Mouse (Mus musculus) lung, embryonic 15.5 days (tissue): ENCODE data around the gene Nectin1. TPM values are rescaled to one million over a fixed set of nuclear protein-coding genes. Genes with fewer than 3 reads are reported as not detected.

Experiments
- ATAC-seq: fragments of 200-750 bp; cut with Nextera tagmentation; 2 replicates; pipeline ENCODE4 v1.8.0; 2017; ENCODE audit warnings: moderate number of reproducible peaks, borderline replicate concordance; ENCODE audit not compliant: low FRiP score, low TSS enrichment; ENCODE audit errors: extremely low read depth
- H3K27ac ChIP-seq: fragments of 300-500 bp; sonication (generic); 2 replicates; pipeline ENCODE4 v1.5.1; 2015; ENCODE audit warnings: moderate library complexity, mild to moderate bottlenecking, inconsistent platforms
- H3K27me3 ChIP-seq: fragments of 300-500 bp; sonication (generic); 2 replicates; pipeline ENCODE4 v1.6.1; 2015; ENCODE audit warnings: inconsistent platforms
- H3K36me3 ChIP-seq: fragments of 300-500 bp; sonication (generic); 2 replicates; pipeline ENCODE4 v1.6.1; 2015; ENCODE audit warnings: inconsistent platforms
- H3K4me1 ChIP-seq: fragments of 300-500 bp; sonication (generic); 2 replicates; pipeline ENCODE4 v1.6.1; 2015; ENCODE audit warnings: inconsistent platforms
- H3K4me2 ChIP-seq: fragments of 300-500 bp; sonication (generic); 2 replicates; pipeline ENCODE4 v1.6.1; 2015; ENCODE audit warnings: inconsistent platforms, mild to moderate bottlenecking, moderate library complexity
- H3K4me3 ChIP-seq: fragments of 300-500 bp; sonication (generic); 2 replicates; pipeline ENCODE4 v1.5.1; 2015; ENCODE audit warnings: mild to moderate bottlenecking, inconsistent platforms
- H3K9ac ChIP-seq: fragments of 300-500 bp; sonication (generic); 2 replicates; pipeline ENCODE4 v1.6.1; 2015; ENCODE audit warnings: inconsistent platforms
- H3K9me3 ChIP-seq: fragments of 300-500 bp; sonication (generic); 2 replicates; pipeline ENCODE4 v1.6.1; 2016; ENCODE audit warnings: inconsistent platforms
- WGBS: fragments of 180-500 bp; shearing (Covaris S2); methylation state at CpG from one replicate; pipeline ENCODE4 v1.1.7; 2015; 5-methylcytosine and 5-hydroxymethylcytosine counted together
- polyA plus RNA-seq: library from polyadenylated mRNA; unstranded; fragments of >200 nt; fragmentation: Nextera tagmentation; extraction: Ambion mirVana; gene quantifications from 2 replicates; pipeline ENCODE4 v1.2.1, GENCODE M21; 2015

The Nectin1 gene
- 5.2 and 5.5 TPM in 2 replicates for polyA plus RNA-seq

DNA sequence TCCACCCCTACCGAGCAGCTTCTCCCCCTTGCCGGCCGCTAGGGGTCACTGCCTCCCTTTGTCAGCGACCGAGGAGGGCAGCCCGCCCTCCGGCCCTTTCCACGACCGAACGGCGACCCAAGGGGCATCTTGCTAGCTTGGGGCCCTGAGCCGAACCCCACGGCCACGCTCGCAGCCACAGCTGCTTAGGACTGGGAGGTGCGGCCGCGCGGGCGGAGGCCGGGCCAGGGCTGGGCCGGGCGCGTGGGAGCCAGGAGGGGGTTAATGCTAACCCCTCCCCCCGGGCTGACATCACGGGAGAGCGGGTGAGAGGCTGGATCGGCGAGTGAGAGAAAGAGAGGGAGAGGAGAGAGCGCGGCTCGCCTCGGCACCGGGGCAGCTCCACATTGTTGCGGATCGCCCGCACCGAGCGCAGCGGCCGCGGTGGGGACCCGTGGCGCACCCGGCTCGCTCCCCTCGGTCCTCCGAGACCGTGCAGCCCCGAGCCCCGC, at the start of gene Nectin1:
Gene Nectin1 (plus strand): TSS at position 338 of the 491 bp plus-strand sequence.
- Histone ChIP-seq H3K4me2 (peak within 1 kb of the TSS; percentile 98), H3K36me3 (no peaks in the 10 kb centered on the region), H3K9ac (peak within 1 kb of the TSS; percentile 94), H3K9me3 (no peaks in the 10 kb centered on the region), H3K4me1 (peaks cover 37% of the 10 kb centered on the region), H3K27me3 (no peaks in the 10 kb centered on the region), H3K27ac (peak within 1 kb of the TSS; percentile 98), H3K4me3 (peak within 1 kb of the TSS; percentile 92)
- WGBS = 0% methylated on average over 35 of the region's 51 CpGs
- ATAC-seq = peak; percentile 91

DNA sequence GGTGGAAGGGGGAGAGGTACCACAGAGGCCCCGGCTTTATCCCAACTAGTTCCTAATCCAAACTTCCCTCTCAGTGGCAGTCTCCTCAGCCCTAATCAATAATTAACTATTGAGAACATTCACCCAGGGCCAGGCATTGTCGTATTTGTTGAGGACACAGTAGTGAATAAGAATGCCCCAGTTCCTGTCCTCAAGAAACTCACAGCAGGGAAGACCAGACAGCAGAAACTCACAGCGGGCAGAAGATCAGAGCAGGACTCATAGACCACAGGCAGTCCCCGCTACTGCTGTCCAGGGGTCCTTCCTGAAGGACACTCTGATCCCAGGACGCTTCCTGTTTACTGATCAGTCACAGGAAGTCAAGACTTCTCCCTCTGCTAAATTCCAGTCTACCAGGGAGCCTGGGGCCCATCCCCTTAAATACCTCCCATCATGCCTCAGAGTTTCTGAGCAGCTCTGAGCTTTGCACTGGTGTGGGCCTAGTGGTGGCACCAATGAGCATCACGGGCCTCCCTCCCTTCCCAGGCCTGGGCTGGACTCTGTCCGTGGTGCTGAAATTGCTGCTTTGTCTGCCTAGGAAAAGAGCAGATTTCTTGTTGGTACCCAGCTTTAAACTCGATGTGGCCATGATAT, 45.6 kb upstream of the Nectin1 start:
- no peak for ATAC-seq
- no peaks in the 10 kb centered on the region for H3K9me3 ChIP-seq
- no peak overlapping the region for H3K4me2 ChIP-seq

DNA sequence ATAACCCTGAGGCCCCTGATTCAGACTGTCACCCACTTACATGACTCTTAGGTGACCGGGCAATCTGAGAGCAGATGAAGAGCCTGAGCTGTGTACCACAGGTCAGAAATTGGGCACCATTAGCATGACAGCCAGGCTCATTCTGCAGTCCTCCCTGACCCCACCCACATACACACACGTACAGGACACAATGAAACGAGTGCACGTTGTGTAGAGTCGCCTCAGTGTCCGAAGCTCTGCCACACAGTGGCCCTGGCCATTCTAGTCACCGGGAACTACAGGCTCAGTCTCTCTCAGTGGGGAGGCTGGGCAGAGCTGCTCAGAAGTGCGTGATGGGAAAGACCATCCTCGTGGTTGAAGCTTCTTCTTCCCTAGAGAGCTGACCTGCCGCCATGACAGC, 44.9 kb upstream of the Nectin1 start:
- H3K4me3 ChIP-seq = no peak overlapping the region
- WGBS = 80% methylated on average over 10 of the region's 10 CpGs
- no peak overlapping the region for H3K27ac ChIP-seq
- H3K27me3 ChIP-seq = no peaks in the 10 kb centered on the region
- no peaks in the 10 kb centered on the region for H3K9me3 ChIP-seq
- no peak overlapping the region for H3K4me2 ChIP-seq
- H3K9ac ChIP-seq = no peak overlapping the region
- no peaks in the 10 kb centered on the region for H3K4me1 ChIP-seq
- H3K36me3 ChIP-seq = no peaks in the 10 kb centered on the region
- no peak for ATAC-seq

More for the DNA sequence above, 45.6 kb upstream of the Nectin1 start:
- Histone ChIP-seq H3K4me3 (no peak overlapping the region), H3K36me3 (no peaks in the 10 kb centered on the region), H3K27ac (no peak overlapping the region), H3K4me1 (no peaks in the 10 kb centered on the region), H3K27me3 (no peaks in the 10 kb centered on the region), H3K9ac (no peak overlapping the region)
- WGBS = 4% methylated on average over 8 of the region's 8 CpGs

DNA sequence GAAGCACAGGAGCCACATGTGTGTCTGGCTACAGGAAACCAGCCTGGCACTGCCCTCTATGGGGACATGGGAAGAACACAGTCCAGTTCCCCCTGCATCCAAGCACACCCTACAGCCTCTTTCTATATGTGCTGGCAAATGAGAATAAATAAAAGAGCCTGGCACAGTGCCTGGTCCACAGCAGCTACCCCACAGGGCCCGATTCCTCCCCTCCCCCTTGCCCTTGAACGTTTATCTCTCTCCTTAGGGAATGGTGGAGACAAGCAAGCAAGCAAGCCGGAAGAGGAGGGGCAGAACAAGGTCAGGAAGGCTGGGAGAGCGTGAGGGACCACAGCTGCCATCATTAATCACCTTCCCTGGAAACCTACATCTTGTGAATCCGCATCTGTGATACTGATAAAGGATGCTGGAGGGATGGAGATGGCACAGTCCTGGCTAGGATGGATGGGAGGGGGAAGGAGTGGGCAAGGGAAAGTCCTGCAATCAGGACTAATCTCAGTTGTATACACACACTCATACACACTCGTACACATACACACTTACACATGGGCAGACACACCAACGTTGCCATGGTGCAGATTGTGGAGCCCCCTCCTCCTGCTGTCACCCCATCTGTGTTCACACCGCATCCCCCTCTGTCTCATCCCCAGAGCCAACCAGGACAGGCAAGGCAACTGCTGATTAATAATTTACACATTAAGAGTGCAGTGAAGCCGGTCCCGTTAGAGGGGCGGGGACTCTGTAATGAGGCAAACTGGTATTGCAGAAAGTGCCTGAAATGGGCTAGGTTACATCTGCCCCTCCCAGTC, 44.2 kb upstream of the Nectin1 start:
- Histone ChIP-seq H3K9me3 (no peaks in the 10 kb centered on the region), H3K9ac (no peak overlapping the region), H3K4me2 (no peak overlapping the region), H3K36me3 (no peaks in the 10 kb centered on the region), H3K4me3 (no peak overlapping the region), H3K27ac (no peak overlapping the region), H3K4me1 (no peaks in the 10 kb centered on the region), H3K27me3 (no peaks in the 10 kb centered on the region)
- ATAC-seq = 0 out of 2 replicates have a peak, but pooled peaks have one; percentile 27
- 40% methylated on average over 11 of the region's 11 CpGs for WGBS

DNA sequence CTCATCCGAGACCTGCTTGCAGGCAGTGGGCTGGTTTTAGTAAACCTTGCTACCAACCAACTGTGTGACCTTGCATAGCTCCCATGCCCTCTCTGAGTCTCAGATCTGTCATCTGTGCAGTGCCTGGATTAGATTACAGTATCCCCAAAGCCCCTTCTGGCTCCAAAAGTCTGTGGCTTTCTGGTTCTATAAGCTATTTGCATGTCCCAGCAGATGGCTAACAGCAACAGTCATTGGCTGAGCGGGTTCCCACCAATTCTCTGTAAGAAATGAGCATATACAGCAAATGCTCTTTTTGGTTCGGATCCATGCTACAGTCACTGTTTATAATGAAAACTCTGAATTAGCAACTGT, 43.6 kb upstream of the Nectin1 start:
- Histone ChIP-seq H3K27ac (no peak overlapping the region), H3K4me1 (no peaks in the 10 kb centered on the region), H3K9ac (no peak overlapping the region), H3K9me3 (no peaks in the 10 kb centered on the region), H3K4me3 (no peak overlapping the region), H3K27me3 (no peaks in the 10 kb centered on the region), H3K4me2 (no peak overlapping the region), H3K36me3 (no peaks in the 10 kb centered on the region)
- ATAC-seq = no peak
- 58% methylated on average over 3 of the region's 3 CpGs for WGBS

DNA sequence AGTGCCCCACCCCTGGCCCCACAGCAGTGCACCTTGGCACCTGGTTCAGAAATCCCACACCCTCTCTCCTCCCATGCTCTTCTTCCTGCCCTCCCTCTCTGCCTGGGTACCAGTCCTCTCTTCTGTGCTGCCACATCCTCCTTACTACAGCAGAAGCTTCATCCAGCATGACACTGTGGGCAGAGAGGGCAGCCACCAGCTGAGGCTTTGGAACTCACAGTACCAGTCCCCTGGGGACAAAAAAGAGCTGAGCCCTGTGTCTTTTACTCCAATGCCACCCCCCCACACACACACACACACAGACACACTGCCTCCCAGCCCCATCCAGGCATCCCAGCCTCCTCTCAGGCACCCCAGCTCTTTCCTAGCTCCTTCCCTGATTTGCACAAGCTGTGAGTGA, 42.0 kb upstream of the Nectin1 start:
- Histone ChIP-seq H3K4me2 (no peak overlapping the region), H3K9ac (no peak overlapping the region), H3K9me3 (no peaks in the 10 kb centered on the region), H3K36me3 (no peaks in the 10 kb centered on the region), H3K4me1 (no peaks in the 10 kb centered on the region), H3K27ac (no peak overlapping the region), H3K4me3 (no peak overlapping the region), H3K27me3 (no peaks in the 10 kb centered on the region)
- ATAC-seq = no peak

DNA sequence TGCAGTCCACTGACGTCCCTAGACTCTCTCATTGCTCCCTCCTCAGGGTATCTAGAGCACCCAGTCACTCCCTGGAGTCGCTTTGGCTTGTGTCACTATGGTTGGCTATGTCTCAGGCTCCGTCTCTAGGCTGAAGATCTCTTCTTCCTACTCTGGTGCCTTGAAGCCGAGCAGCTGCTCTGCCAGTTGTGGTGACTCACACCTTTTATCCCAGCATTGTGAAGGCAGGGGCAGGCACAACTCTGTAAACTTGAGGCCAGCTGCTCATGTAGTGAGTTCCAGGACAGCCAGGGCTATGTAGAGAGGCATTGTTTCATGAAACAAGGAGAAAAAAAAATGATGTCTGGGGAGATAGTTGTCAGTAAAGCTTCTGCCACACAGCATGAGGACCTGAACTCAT, 36.2 kb upstream of the Nectin1 start:
- no peak overlapping the region for H3K27ac ChIP-seq
- H3K36me3 ChIP-seq = no peaks in the 10 kb centered on the region
- no peak overlapping the region for H3K4me3 ChIP-seq
- H3K27me3 ChIP-seq = no peaks in the 10 kb centered on the region
- 60% methylated on average over 4 of the region's 4 CpGs for WGBS
- H3K4me1 ChIP-seq = no peaks in the 10 kb centered on the region
- no peak overlapping the region for H3K4me2 ChIP-seq
- H3K9ac ChIP-seq = no peak overlapping the region
- no peak for ATAC-seq
- no peaks in the 10 kb centered on the region for H3K9me3 ChIP-seq

DNA sequence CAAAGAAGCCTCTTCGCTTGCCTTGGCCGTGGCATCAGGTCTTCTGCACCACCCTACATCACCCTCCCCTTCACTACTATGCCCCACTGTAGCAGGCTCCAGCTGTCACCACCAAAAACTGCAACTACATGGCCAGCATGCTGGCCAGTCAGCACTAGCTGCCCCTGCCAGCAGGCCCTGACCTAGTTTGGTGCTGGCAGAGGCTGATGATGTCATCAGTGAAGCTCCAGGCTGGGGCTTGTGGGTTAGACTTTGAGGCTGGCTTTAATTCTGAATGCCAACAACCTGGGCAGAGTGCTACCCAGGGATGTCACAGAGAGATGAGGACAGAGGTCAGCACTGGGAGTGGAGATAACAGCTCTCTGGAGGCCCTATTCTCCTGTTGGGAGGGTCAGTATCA, 35.1 kb upstream of the Nectin1 start:
- Histone ChIP-seq H3K27ac (no peak overlapping the region), H3K4me3 (no peak overlapping the region), H3K27me3 (no peaks in the 10 kb centered on the region), H3K36me3 (no peaks in the 10 kb centered on the region), H3K4me2 (no peak overlapping the region), H3K9me3 (no peaks in the 10 kb centered on the region), H3K9ac (no peak overlapping the region), H3K4me1 (no peaks in the 10 kb centered on the region)
- ATAC-seq = no peak
- WGBS = 82% methylated on average over 2 of the region's 2 CpGs

DNA sequence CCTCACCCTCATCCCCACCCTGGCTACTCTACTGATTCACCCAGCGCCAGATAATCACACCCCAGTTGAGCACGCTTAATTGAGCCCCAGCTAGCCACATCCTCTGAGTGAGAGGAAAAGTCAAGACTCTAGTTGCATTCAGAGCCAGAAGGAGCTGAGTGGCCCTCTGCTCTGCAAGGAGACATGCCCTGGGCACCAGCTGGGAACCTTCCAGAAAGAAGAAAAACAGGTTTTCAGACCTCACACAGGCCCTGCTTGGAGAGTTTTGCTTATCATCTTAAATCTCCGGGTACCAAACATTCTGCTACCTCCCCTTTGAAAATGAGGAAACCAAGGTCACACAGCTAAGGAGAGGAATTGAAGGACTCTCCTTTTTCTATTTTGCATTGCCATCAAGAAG, 30.4 kb upstream of the Nectin1 start:
- Histone ChIP-seq H3K4me3 (no peak overlapping the region), H3K27me3 (no peaks in the 10 kb centered on the region), H3K4me1 (no peaks in the 10 kb centered on the region), H3K4me2 (no peak overlapping the region), H3K9ac (no peak overlapping the region), H3K36me3 (no peaks in the 10 kb centered on the region), H3K27ac (no peak overlapping the region), H3K9me3 (no peaks in the 10 kb centered on the region)
- WGBS = 69% methylated on average over 3 of the region's 3 CpGs
- no peak for ATAC-seq

DNA sequence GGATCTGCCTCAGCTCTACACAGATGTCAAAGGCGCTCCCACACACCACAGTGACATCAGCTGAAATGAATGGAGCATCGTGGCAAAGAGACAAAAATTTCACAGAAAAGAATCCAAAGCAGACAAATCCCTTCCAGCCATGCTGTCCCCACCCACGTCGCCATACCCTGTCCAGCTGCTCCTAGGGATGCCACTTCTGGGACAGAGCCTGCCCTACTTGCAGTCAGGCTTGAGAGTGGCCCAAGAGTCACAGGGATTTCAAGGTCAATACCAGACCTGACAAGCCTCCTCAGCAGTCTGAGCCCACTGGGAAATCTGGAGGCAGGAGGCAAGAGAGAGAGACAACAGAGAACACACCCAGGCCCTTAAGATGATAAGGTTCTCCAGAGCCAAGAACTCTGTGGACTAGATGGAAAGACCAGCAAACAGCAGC, 24.4 kb upstream of the Nectin1 start:
- no peaks in the 10 kb centered on the region for H3K36me3 ChIP-seq
- H3K4me2 ChIP-seq = no peak overlapping the region
- no peaks in the 10 kb centered on the region for H3K27me3 ChIP-seq
- H3K4me1 ChIP-seq = 0 out of 2 replicates have a peak, but pooled peaks cover 4% of the 10 kb centered on the region
- WGBS = 54% methylated on average over 4 of the region's 4 CpGs
- no peaks in the 10 kb centered on the region for H3K9me3 ChIP-seq
- no peak overlapping the region for H3K27ac ChIP-seq
- no peak overlapping the region for H3K9ac ChIP-seq
- H3K4me3 ChIP-seq = no peak overlapping the region
- ATAC-seq = no peak

DNA sequence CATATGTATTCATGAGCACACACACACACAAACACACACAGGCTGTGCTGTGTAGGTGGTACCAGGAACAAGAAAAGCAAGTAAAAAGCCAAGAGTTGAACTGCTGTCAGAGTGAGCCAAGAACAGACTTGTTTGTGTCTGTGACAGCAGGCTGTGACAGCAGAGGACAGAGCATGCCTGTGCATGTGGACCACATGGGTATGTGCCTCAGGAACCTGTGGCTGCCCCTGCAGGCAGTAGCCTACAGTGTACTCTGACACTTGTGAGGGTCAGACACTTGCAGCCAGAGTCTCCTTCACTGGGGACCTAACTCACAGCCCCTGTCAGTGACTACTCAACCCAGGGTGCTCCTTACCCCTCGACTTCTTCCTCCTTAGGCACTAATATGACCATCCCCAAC, 23.7 kb upstream of the Nectin1 start:
- no peak for ATAC-seq
- Histone ChIP-seq H3K9ac (no peak overlapping the region), H3K4me2 (no peak overlapping the region), H3K27ac (no peak overlapping the region), H3K27me3 (no peaks in the 10 kb centered on the region), H3K4me3 (no peak overlapping the region), H3K9me3 (no peaks in the 10 kb centered on the region), H3K36me3 (no peaks in the 10 kb centered on the region), H3K4me1 (0 out of 2 replicates have a peak, but pooled peaks cover 4% of the 10 kb centered on the region)
- 63% methylated on average over 1 of the region's 1 CpGs for WGBS

DNA sequence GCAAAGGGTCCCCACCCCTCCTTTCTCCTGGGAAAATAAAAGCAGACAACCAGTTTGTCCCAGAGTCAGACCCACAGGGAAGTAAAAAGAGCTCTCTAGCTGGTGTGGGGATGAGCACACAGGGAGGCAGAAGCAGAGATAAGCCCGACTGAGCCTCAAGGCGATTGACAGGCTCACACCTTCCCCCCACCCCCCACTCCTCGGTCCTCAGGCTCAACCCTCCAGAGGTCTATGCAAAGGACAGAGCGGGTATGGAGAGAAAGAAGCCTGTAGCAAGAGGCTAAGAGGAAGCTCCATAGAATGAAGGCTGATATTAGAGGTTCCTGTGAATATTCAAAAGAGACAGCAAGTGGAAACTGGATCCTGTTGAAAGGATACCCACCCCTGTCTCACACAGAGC, 19.7 kb upstream of the Nectin1 start:
- no peak overlapping the region for H3K9ac ChIP-seq
- H3K4me2 ChIP-seq = no peak overlapping the region
- H3K36me3 ChIP-seq = no peaks in the 10 kb centered on the region
- 11% methylated on average over 4 of the region's 4 CpGs for WGBS
- no peaks in the 10 kb centered on the region for H3K27me3 ChIP-seq
- ATAC-seq = no peak
- no peak overlapping the region for H3K4me3 ChIP-seq
- H3K27ac ChIP-seq = no peak overlapping the region
- H3K9me3 ChIP-seq = no peaks in the 10 kb centered on the region
- 0 out of 2 replicates have a peak, but pooled peaks cover 7% of the 10 kb centered on the region for H3K4me1 ChIP-seq
